Mouse (Mus musculus) lung, postnatal 0 days (tissue): ENCODE results near the gene Oasl1. TPM values are rescaled to one million over a fixed set of nuclear protein-coding genes. Genes with fewer than 3 reads are reported as not detected.
"Not testable (repeated sequence)": the region's sequence is repeated elsewhere in the genome, so short reads cannot be mapped to it uniquely, and the experiment has no call there.

Experiments used
- ATAC-seq: fragments of 200-750 bp; cut with Nextera tagmentation; 2 replicates; pipeline ENCODE4 v1.8.0; 2017; ENCODE audit warnings: moderate library complexity
- DNase-seq: peaks from one replicate; pipeline ENCODE4 v3.0.0-alpha.2; 2016; ENCODE audit warnings: low spot score
- H3K27ac ChIP-seq: fragments of 300-500 bp; sonication (generic); 2 replicates; pipeline ENCODE4 v1.5.1; 2014; ENCODE audit warnings: antibody characterized with exemption, mild to moderate bottlenecking, low read length, mixed read lengths
- H3K27me3 ChIP-seq: fragments of 300-500 bp; sonication (generic); replicated peaks from 2 replicates; pipeline ENCODE4 v1.6.1; 2014; ENCODE audit warnings: low read length, mixed read lengths; ENCODE audit not compliant: insufficient read depth
- H3K36me3 ChIP-seq: fragments of 300-500 bp; sonication (generic); 2 replicates; pipeline ENCODE4 v1.6.1; 2014; ENCODE audit warnings: low read length, mixed read lengths; ENCODE audit not compliant: insufficient read depth
- H3K4me1 ChIP-seq: fragments of 300-500 bp; sonication (generic); 2 replicates; pipeline ENCODE4 v1.6.1; 2014; ENCODE audit warnings: antibody characterized with exemption, low read depth, low read length, mixed read lengths; ENCODE audit not compliant: insufficient read depth
- H3K4me2 ChIP-seq: fragments of 300-500 bp; sonication (generic); replicated peaks from 2 replicates; pipeline ENCODE4 v1.6.1; 2014; ENCODE audit warnings: low read depth, mild to moderate bottlenecking, low read length, moderate library complexity, mixed read lengths
- H3K4me3 ChIP-seq: fragments of 300-500 bp; sonication (generic); 2 replicates; pipeline ENCODE4 v1.5.1; 2014; ENCODE audit warnings: low read depth, low read length
- H3K9ac ChIP-seq: fragments of 300-500 bp; sonication (generic); replicated peaks from 2 replicates; pipeline ENCODE4 v1.6.1; 2014; ENCODE audit warnings: low read depth, mild to moderate bottlenecking
- H3K9me3 ChIP-seq: fragments of 300-500 bp; sonication (generic); 2 replicates; pipeline ENCODE4 v1.6.1; 2016; ENCODE audit warnings: low read length, mixed read lengths
- CTCF ChIP-seq: IDR thresholded peaks from 2 replicates; pipeline ENCODE4 v1.5.1; 2016; ENCODE audit warnings: antibody characterized with exemption, mild to moderate bottlenecking
- EP300 ChIP-seq: IDR thresholded peaks from 2 replicates; pipeline ENCODE4 v1.6.1; 2016; ENCODE audit warnings: antibody characterized with exemption, mild to moderate bottlenecking, control low read depth
- WGBS: fragments of 180-500 bp; shearing (Covaris S2); extraction: QIAGEN DNeasy Blood & Tissue Kit; methylation state at CpG from one replicate; pipeline ENCODE4 v1.1.7; 2014; 5-methylcytosine and 5-hydroxymethylcytosine counted together
- polyA plus RNA-seq: library from polyadenylated mRNA; unstranded; fragments of >200 nt; fragmentation: Nextera tagmentation; extraction: Ambion mirVana; gene quantifications from 2 replicates; pipeline ENCODE4 v1.2.1, GENCODE M21; 2015

Oasl1 gene
- polyA plus RNA-seq, 1 experiment from 2014 or later = 1.8 TPM

- WGBS = 29% methylated on average over 1 of the region's 1 CpGs
- ATAC-seq = no peak
- Histone ChIP-seq H3K4me2 (no peak overlapping the region), H3K27me3 (no peaks in the 10 kb centered on the region), H3K9ac (no peak overlapping the region), H3K27ac (no peak overlapping the region), H3K4me3 (no peak overlapping the region), H3K36me3 (peaks cover 4% of the 10 kb centered on the region; the same call in 1 of the 2 replicates), H3K4me1 (no peaks in the 10 kb centered on the region), H3K9me3 (no peaks in the 10 kb centered on the region)
- TF ChIP-seq EP300 = no peak
- peak; percentile 83 for TF ChIP-seq CTCF
- peak; percentile 72 for DNase-seq
These were observed 20.6 kb upstream of the Oasl1 start for GRCm38 (mm10) chr5:114902413-114902812.

GRCm38 (mm10) chr5:114908598-114909305 lies 14.3 kb upstream of the Oasl1 start:
- TF ChIP-seq CTCF (no peak), EP300 (no peak)

GRCm38 (mm10) chr5:114913686-114914085 lies 9.4 kb upstream of the Oasl1 start:
- no peak overlapping the region for H3K4me2 ChIP-seq
- 53% methylated on average over 4 of the region's 4 CpGs for WGBS
- no peaks in the 10 kb centered on the region; the same call in 1 of the 2 replicates for H3K36me3 ChIP-seq
- no peak overlapping the region for H3K4me3 ChIP-seq
- H3K9me3 ChIP-seq = no peaks in the 10 kb centered on the region
- H3K27ac ChIP-seq = no peak overlapping the region
- TF ChIP-seq EP300 = no peak
- no peak for TF ChIP-seq CTCF
- H3K4me1 ChIP-seq = no peaks in the 10 kb centered on the region
- no peak for DNase-seq
- no peaks in the 10 kb centered on the region for H3K27me3 ChIP-seq
- no peak overlapping the region for H3K9ac ChIP-seq
- no peak for ATAC-seq

More at GRCm38 (mm10) chr5:114908598-114909305, 14.3 kb upstream of the Oasl1 start:
- Histone ChIP-seq H3K9ac (no peak overlapping the region), H3K4me1 (no peaks in the 10 kb centered on the region), H3K27me3 (no peaks in the 10 kb centered on the region), H3K4me2 (no peak overlapping the region), H3K27ac (no peak overlapping the region), H3K9me3 (no peaks in the 10 kb centered on the region), H3K36me3 (peaks cover 4% of the 10 kb centered on the region), H3K4me3 (no peak overlapping the region)
- ATAC-seq = no peak
- no peak for DNase-seq
- 52% methylated on average over 13 of the region's 13 CpGs for WGBS

GRCm38 (mm10) chr5:114914855-114915254 lies 8.2 kb upstream of the Oasl1 start:
- H3K27ac ChIP-seq = no peak overlapping the region
- H3K9ac ChIP-seq = no peak overlapping the region
- ATAC-seq = no peak
- no peak overlapping the region for H3K4me2 ChIP-seq
- H3K27me3 ChIP-seq = no peaks in the 10 kb centered on the region
- no peak for TF ChIP-seq CTCF
- TF ChIP-seq EP300 = no peak
- 55% methylated on average over 8 of the region's 8 CpGs for WGBS
- H3K9me3 ChIP-seq = no peaks in the 10 kb centered on the region
- no peak for DNase-seq
- no peaks in the 10 kb centered on the region for H3K4me1 ChIP-seq
- no peak overlapping the region for H3K4me3 ChIP-seq
- no peaks in the 10 kb centered on the region; the same call in 1 of the 2 replicates for H3K36me3 ChIP-seq

- H3K4me3 ChIP-seq = no peak overlapping the region
- DNase-seq = no peak
- H3K36me3 ChIP-seq = no peaks in the 10 kb centered on the region; the same call in 1 of the 2 replicates
- ATAC-seq = no peak
- H3K9me3 ChIP-seq = no peaks in the 10 kb centered on the region
- no peak overlapping the region for H3K9ac ChIP-seq
- H3K4me1 ChIP-seq = no peaks in the 10 kb centered on the region
- no peaks in the 10 kb centered on the region for H3K27me3 ChIP-seq
- TF ChIP-seq EP300 (no peak), CTCF (no peak)
- no peak overlapping the region for H3K4me2 ChIP-seq
- 79% methylated on average over 5 of the region's 5 CpGs for WGBS
- no peak overlapping the region for H3K27ac ChIP-seq
These were observed 7.2 kb upstream of the Oasl1 start for GRCm38 (mm10) chr5:114915854-114916253.

GRCm38 (mm10) chr5:114916777-114917176 lies 6.3 kb upstream of the Oasl1 start:
- no peak overlapping the region for H3K4me2 ChIP-seq
- H3K36me3 ChIP-seq = no peaks in the 10 kb centered on the region
- no peak overlapping the region for H3K9ac ChIP-seq
- H3K4me3 ChIP-seq = no peak overlapping the region
- TF ChIP-seq EP300 (no peak), CTCF (no peak)
- H3K9me3 ChIP-seq = no peaks in the 10 kb centered on the region
- ATAC-seq = no peak
- WGBS = 52% methylated on average over 4 of the region's 4 CpGs
- DNase-seq = no peak
- no peaks in the 10 kb centered on the region for H3K4me1 ChIP-seq
- H3K27ac ChIP-seq = no peak overlapping the region
- H3K27me3 ChIP-seq = no peaks in the 10 kb centered on the region

GRCm38 (mm10) chr5:114917357-114917756 lies 5.7 kb upstream of the Oasl1 start:
- not testable (repeated sequence) for H3K27ac ChIP-seq, ATAC-seq, H3K4me1 ChIP-seq, H3K9ac ChIP-seq, H3K27me3 ChIP-seq, DNase-seq, H3K9me3 ChIP-seq, H3K4me2 ChIP-seq, H3K36me3 ChIP-seq, H3K4me3 ChIP-seq
- 90% methylated on average over 5 of the region's 5 CpGs for WGBS
